Comparison of ENCODE assay signal across 8 mouse cellular contexts in the genomic region with DNA sequence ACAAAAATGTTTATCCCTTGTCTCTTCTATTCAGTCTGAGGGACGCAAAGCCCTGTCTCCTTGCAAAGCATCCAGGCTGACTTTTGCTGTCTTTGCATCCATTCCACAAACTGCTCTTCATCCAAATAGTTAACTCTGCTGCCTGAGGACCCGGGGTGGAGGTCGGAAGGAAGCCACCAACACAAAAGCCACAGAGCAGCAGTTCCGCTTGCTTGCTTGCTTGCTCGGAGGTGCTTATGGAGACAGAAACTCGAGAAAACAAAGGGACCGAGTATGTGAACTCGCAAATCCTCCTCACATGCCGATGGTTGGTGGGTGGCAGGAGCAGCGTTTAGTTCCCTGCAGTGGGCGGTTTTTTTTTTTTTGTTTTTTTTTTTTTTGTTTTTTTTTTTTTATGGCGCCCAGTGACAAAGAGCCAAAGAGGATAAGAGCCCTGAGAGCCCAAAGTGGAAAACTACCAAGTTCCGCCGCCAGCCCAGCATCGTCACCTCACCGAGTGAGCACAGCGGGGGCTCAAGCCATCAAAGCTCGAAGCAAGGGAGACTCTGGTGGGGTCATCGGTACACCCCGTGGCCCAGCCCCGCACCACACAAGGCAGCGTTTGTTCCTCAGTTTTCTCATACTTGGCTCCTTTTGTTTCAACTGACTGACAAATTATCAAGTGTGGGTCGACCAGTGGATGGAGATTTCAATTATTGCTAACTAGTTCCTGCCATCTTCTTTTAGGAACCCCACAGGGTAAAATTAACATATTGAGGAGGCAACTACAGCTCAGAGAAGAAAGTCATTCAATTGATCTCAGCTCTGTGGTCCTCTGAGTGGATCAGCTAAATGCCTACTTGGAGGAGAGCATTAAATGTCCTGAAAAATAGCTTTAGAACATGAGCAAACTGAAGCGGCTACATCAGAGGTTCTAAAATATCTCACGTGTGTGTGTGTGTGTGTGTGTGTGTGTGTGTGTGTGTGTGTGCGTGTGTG. TPM values are rescaled to one million over a fixed set of nuclear protein-coding genes. Genes with fewer than 3 reads are reported as not detected.
DNase-seq lines count a peak whose midpoint lies in the region; ATAC-seq lines count a peak whose summit lies in the region.

No protein-coding gene starts in this region.

- H3K4me3 ChIP-seq in forebrain, embryonic 11.5 days (ENCODE audit: low read depth, low read length): peak overlapping the region; percentile 19; the same call in 1 of the 2 replicates

- peak; percentile 81 for ATAC-seq in CD4-positive, CD25-positive, alpha-beta regulatory T cell, adult 4 months
- peak; percentile 89 for ATAC-seq in forebrain, embryonic 11.5 days (replicated peaks; ENCODE audit: low FRiP score)

- peak overlapping the region; percentile 55 for H3K4me2 ChIP-seq in forebrain, embryonic 11.5 days (ENCODE audit: low read depth, low read length, severe bottlenecking)

- no peaks in the 10 kb centered on the region for H3K27me3 ChIP-seq in forebrain, embryonic 11.5 days (ENCODE audit: control insufficient read depth, insufficient read depth, low read length)

- H3K36me3 ChIP-seq in forebrain, embryonic 11.5 days (ENCODE audit: control insufficient read depth, insufficient read depth, low read length): no peaks in the 10 kb centered on the region

- no peaks in the 10 kb centered on the region for H3K9me3 ChIP-seq in forebrain, embryonic 11.5 days (ENCODE audit: control insufficient read depth, low read length)

- no peak overlapping the region for H3K27ac ChIP-seq in forebrain, embryonic 11.5 days (ENCODE audit: low read depth, low read length)

- peaks cover 2% of the 10 kb centered on the region; the same call in 1 of the 2 replicates for H3K4me1 ChIP-seq in forebrain, embryonic 11.5 days (replicated peaks; ENCODE audit: control insufficient read depth, insufficient read depth, low read length)

- peak overlapping the region; percentile 58 for H3K9ac ChIP-seq in forebrain, embryonic 11.5 days (ENCODE audit: low read length)

- peak; percentile 67 for DNase-seq in adrenal gland, postnatal 14 days
- peak; percentile 74 for DNase-seq in forebrain, embryonic 11.5 days (ENCODE audit: low spot score)
- DNase-seq in heart, postnatal 4 days: peak; percentile 62
- DNase-seq in layer of hippocampus, adult 9-11 months: peak; percentile 20
- DNase-seq in lung, postnatal 10 days: peak; percentile 63
- DNase-seq in ovary, postnatal 14 days (ENCODE audit: low spot score): peak; percentile 15
- no peak for DNase-seq in adipocyte (ENCODE audit: low spot score)

- WGBS in forebrain, embryonic 11.5 days: 7% methylated on average over 26 of the region's 26 CpGs

RNA-seq across cellular contexts. Expression of gene Mrps6, which starts 38.6 kb away (rescaled TPM):
- polyA plus RNA-seq in CD4-positive, CD25-positive, alpha-beta regulatory T cell, adult 4 months (2017; shearing (Covaris generic)): 10 to 100 TPM; 47.8 to 49.1 TPM
- total RNA-seq in adrenal gland, postnatal 14 days (2021): 79.7 and 82.5 TPM in 2 replicates
- 116 and 117 TPM in 2 replicates for polyA plus RNA-seq in forebrain, embryonic 11.5 days (2014; fragmentation: Nextera tagmentation; extraction: Ambion mirVana)
- total RNA-seq in heart, postnatal 4 days (2021): 10 to 100 TPM; 53.8 to 54.7 TPM

RNA-seq across cellular contexts. Expression of gene Gm49711, which starts 38.7 kb away (rescaled TPM):
- polyA plus RNA-seq in CD4-positive, CD25-positive, alpha-beta regulatory T cell, adult 4 months (2017; shearing (Covaris generic)): not detected
- total RNA-seq in adrenal gland, postnatal 14 days (2021): not detected in 2 replicates
- polyA plus RNA-seq in forebrain, embryonic 11.5 days (2014; fragmentation: Nextera tagmentation; extraction: Ambion mirVana): 0.17 and 0.25 TPM in 2 replicates
- total RNA-seq in heart, postnatal 4 days (2021): not detected

RNA-seq across cellular contexts. Expression of gene Slc5a3, which starts 38.7 kb away (rescaled TPM):
- polyA plus RNA-seq in CD4-positive, CD25-positive, alpha-beta regulatory T cell, adult 4 months (2017; shearing (Covaris generic)): 10 to 100 TPM in 1 of 2 experiments, 1 to 10 TPM in 1; 7.0 to 11.2 TPM
- 20.9 and 25.4 TPM in 2 replicates for total RNA-seq in adrenal gland, postnatal 14 days (2021)
- polyA plus RNA-seq in forebrain, embryonic 11.5 days (2014; fragmentation: Nextera tagmentation; extraction: Ambion mirVana): 11.8 and 12.9 TPM in 2 replicates
- 1 to 10 TPM; 6.8 to 7.9 TPM for total RNA-seq in heart, postnatal 4 days (2021)
